Mouse (Mus musculus): ENCODE measurements around the gene Hhip.

GRCm38 (mm10) chr8:80052838-80053237 lies 5.0 kb downstream of the Hhip start:
- TF ChIP-seq CTCF (IDR thresholded peaks at IDR 0.05; ENCODE audit: low read depth) (no peak), EP300 (IDR thresholded peaks at IDR 0.05; ENCODE audit: low read depth) (no peak)
